Mouse (Mus musculus) megakaryocyte, embryonic 14.5 days (primary cell): Measurements from ENCODE around the gene Skor1. TPM values are rescaled to one million over a fixed set of nuclear protein-coding genes. Genes with fewer than 3 reads are reported as not detected.

Source experiments
- H3K27me3 ChIP-seq: replicated peaks from 2 replicates; pipeline ENCODE3; 2012; ENCODE audit warnings: inconsistent platforms
- H3K36me3 ChIP-seq: replicated peaks from 2 replicates; pipeline ENCODE3; 2012; ENCODE audit warnings: low read length, inconsistent platforms, mixed read lengths
- H3K4me1 ChIP-seq: 2 replicates; pipeline ENCODE4 v1.6.1; 2012; ENCODE audit warnings: inconsistent platforms
- H3K4me3 ChIP-seq: replicated peaks from 2 replicates; pipeline ENCODE3; 2012; ENCODE audit warnings: moderate library complexity, mild to moderate bottlenecking, inconsistent platforms
- H3K9me3 ChIP-seq: 2 replicates; pipeline ENCODE4 v1.6.1; 2012; ENCODE audit warnings: inconsistent platforms
- FLI1 ChIP-seq: IDR thresholded peaks from 2 replicates; pipeline ENCODE4 v1.6.1; 2012; ENCODE audit warnings: low read length, inconsistent platforms, mixed read lengths
- GATA1 ChIP-seq: IDR thresholded peaks from 3 replicates; pipeline ENCODE4 v1.6.1; 2012; ENCODE audit warnings: mixed read lengths, low read length, inconsistent platforms, borderline replicate concordance
- polyA plus RNA-seq: library from polyadenylated mRNA; stranded (reverse); fragments of >175 nt; gene quantifications from 2 replicates; pipeline ENCODE4 v1.2.3, GENCODE M21; 2012; ENCODE audit warnings: low replicate concordance; ENCODE audit not compliant: insufficient read depth

The Skor1 gene
- polyA plus RNA-seq, 1 experiment = 0.13 TPM

GRCm38 (mm10) chr9:63123451-63124438, 25.0 kb downstream of the Skor1 start:
- H3K36me3 ChIP-seq = no peaks in the 10 kb centered on the region
- peaks cover 3% of the 10 kb centered on the region for H3K9me3 ChIP-seq
- H3K4me3 ChIP-seq = peak overlapping the region; percentile 94
- H3K27me3 ChIP-seq = peaks cover 12% of the 10 kb centered on the region
- H3K4me1 ChIP-seq = peaks cover 30% of the 10 kb centered on the region
- TF ChIP-seq FLI1 (no peak), GATA1 (no peak)

GRCm38 (mm10) chr9:63122161-63122833, 26.5 kb downstream of the Skor1 start:
- H3K9me3 ChIP-seq = no peaks in the 10 kb centered on the region
- H3K36me3 ChIP-seq = no peaks in the 10 kb centered on the region

GRCm38 (mm10) chr9:63118385-63118784, 30.4 kb downstream of the Skor1 start:
- H3K4me3 ChIP-seq = no peak overlapping the region
- H3K9me3 ChIP-seq = peaks cover 9% of the 10 kb centered on the region
- peaks cover 5% of the 10 kb centered on the region; the same call in 1 of the 2 replicates for H3K4me1 ChIP-seq
- H3K36me3 ChIP-seq = no peaks in the 10 kb centered on the region
- TF ChIP-seq GATA1 (no peak), FLI1 (no peak)
- peaks cover 32% of the 10 kb centered on the region for H3K27me3 ChIP-seq

More at GRCm38 (mm10) chr9:63122161-63122833, 26.5 kb downstream of the Skor1 start:
- Histone ChIP-seq H3K4me1 (peaks cover 30% of the 10 kb centered on the region), H3K4me3 (no peak overlapping the region), H3K27me3 (peaks cover 12% of the 10 kb centered on the region)
- TF ChIP-seq FLI1 (no peak), GATA1 (no peak)

GRCm38 (mm10) chr9:63112514-63112913, 36.2 kb downstream of the Skor1 start:
- no peak overlapping the region for H3K4me3 ChIP-seq
- peaks cover 45% of the 10 kb centered on the region for H3K27me3 ChIP-seq
- TF ChIP-seq GATA1 (no peak), FLI1 (no peak)
- H3K9me3 ChIP-seq = peaks cover 11% of the 10 kb centered on the region
- H3K36me3 ChIP-seq = no peaks in the 10 kb centered on the region
- H3K4me1 ChIP-seq = peaks cover 15% of the 10 kb centered on the region

- no peak for TF ChIP-seq GATA1
- no peak for TF ChIP-seq FLI1
- Histone ChIP-seq H3K4me3 (peak overlapping the region; percentile 91), H3K36me3 (no peaks in the 10 kb centered on the region), H3K9me3 (peaks cover 36% of the 10 kb centered on the region), H3K4me1 (peaks cover 15% of the 10 kb centered on the region), H3K27me3 (peaks cover 36% of the 10 kb centered on the region)
These were observed 39.0 kb downstream of the Skor1 start for GRCm38 (mm10) chr9:63109782-63110087.

- H3K4me1 ChIP-seq = peaks cover 15% of the 10 kb centered on the region
- TF ChIP-seq GATA1 (no peak), FLI1 (no peak)
- H3K36me3 ChIP-seq = no peaks in the 10 kb centered on the region
- peaks cover 35% of the 10 kb centered on the region for H3K27me3 ChIP-seq
- peak overlapping the region; percentile 91 for H3K4me3 ChIP-seq
- peaks cover 41% of the 10 kb centered on the region for H3K9me3 ChIP-seq
These were observed 39.6 kb downstream of the Skor1 start for GRCm38 (mm10) chr9:63109020-63109781.

GRCm38 (mm10) chr9:63108580-63108979, 40.2 kb downstream of the Skor1 start:
- Histone ChIP-seq H3K36me3 (no peaks in the 10 kb centered on the region), H3K4me3 (peak overlapping the region; percentile 91), H3K9me3 (peaks cover 41% of the 10 kb centered on the region), H3K27me3 (peaks cover 29% of the 10 kb centered on the region), H3K4me1 (peaks cover 15% of the 10 kb centered on the region)
- TF ChIP-seq FLI1 (no peak), GATA1 (no peak)

GRCm38 (mm10) chr9:63100660-63101059, 48.1 kb downstream of the Skor1 start:
- Histone ChIP-seq H3K4me1 (no peaks in the 10 kb centered on the region), H3K4me3 (no peak overlapping the region), H3K36me3 (no peaks in the 10 kb centered on the region), H3K27me3 (peaks cover 22% of the 10 kb centered on the region), H3K9me3 (peaks cover 25% of the 10 kb centered on the region)
- TF ChIP-seq GATA1 (no peak), FLI1 (no peak)

- no peaks in the 10 kb centered on the region for H3K4me1 ChIP-seq
- H3K27me3 ChIP-seq = peaks cover 23% of the 10 kb centered on the region
- peaks cover 17% of the 10 kb centered on the region for H3K9me3 ChIP-seq
- no peak overlapping the region for H3K4me3 ChIP-seq
- TF ChIP-seq FLI1 = no peak
- TF ChIP-seq GATA1 = no peak
- no peaks in the 10 kb centered on the region for H3K36me3 ChIP-seq
These were observed 48.9 kb downstream of the Skor1 start for GRCm38 (mm10) chr9:63099876-63100275.
